Mouse (Mus musculus) bone marrow, adult 2 months (tissue): ENCODE measurements around the gene Tmem230. TPM values are rescaled to one million over a fixed set of nuclear protein-coding genes. Genes with fewer than 3 reads are reported as not detected.

ENCODE experiments used
- H3K27ac ChIP-seq: fragments of 200-500 bp; 2 replicates; pipeline ENCODE4 v1.5.1; 2012; ENCODE audit warnings: low read depth, mild to moderate bottlenecking, control low read depth, inconsistent platforms, low read length; ENCODE audit not compliant: control insufficient read depth, poor library complexity, insufficient read depth
- H3K4me1 ChIP-seq: fragments of 200-500 bp; 2 replicates; pipeline ENCODE4 v1.6.1; 2011; ENCODE audit warnings: low read length; ENCODE audit not compliant: control insufficient read depth, insufficient read depth
- H3K4me3 ChIP-seq: fragments of 200-500 bp; replicated peaks from 2 replicates; pipeline ENCODE3; 2011; ENCODE audit warnings: mild to moderate bottlenecking, low read depth, low read length, control low read depth; ENCODE audit not compliant: control insufficient read depth
- CTCF ChIP-seq: fragments of 200-500 bp; IDR thresholded peaks from 2 replicates; pipeline ENCODE4 v1.5.1; 2011; ENCODE audit warnings: low read length, control low read depth; ENCODE audit not compliant: control insufficient read depth, insufficient read depth
- POLR2A ChIP-seq: fragments of 200-500 bp; IDR thresholded peaks from 2 replicates; pipeline ENCODE4 v1.6.1; 2011; ENCODE audit warnings: low read depth, mild to moderate bottlenecking, control low read depth, low read length, borderline replicate concordance; ENCODE audit not compliant: control insufficient read depth
- WGBS: fragments of 180-500 bp; shearing (Covaris S2); methylation state at CpG from one replicate; pipeline ENCODE4 v1.1.7; 2018; 5-methylcytosine and 5-hydroxymethylcytosine counted together
- polyA plus RNA-seq: library from polyadenylated mRNA; stranded (reverse); fragments of >200 nt; gene quantifications from 2 replicates; pipeline ENCODE4 v1.2.4, GENCODE M21; 2011; ENCODE audit warnings: low replicate concordance; ENCODE audit not compliant: missing spikeins, insufficient read depth, insufficient read length

Gene Tmem230
- polyA plus RNA-seq, 1 experiment: 20.6 TPM

GRCm38 (mm10) chr2:132232413-132232945 is 15.1 kb downstream of the Tmem230 start:
- Histone ChIP-seq H3K4me3 (no peak overlapping the region), H3K27ac (no peak overlapping the region), H3K4me1 (no peaks in the 10 kb centered on the region; the same call in 1 of the 2 replicates)
- TF ChIP-seq POLR2A: no peak
- no peak for TF ChIP-seq CTCF
- WGBS: 90% methylated on average over 3 of the region's 3 CpGs

GRCm38 (mm10) chr2:132224359-132224758 is 23.2 kb downstream of the Tmem230 start:
- WGBS: 50% methylated on average over 4 of the region's 4 CpGs
- TF ChIP-seq POLR2A: no peak
- Histone ChIP-seq H3K4me3 (no peak overlapping the region), H3K4me1 (peaks cover 1% of the 10 kb centered on the region), H3K27ac (no peak overlapping the region)

GRCm38 (mm10) chr2:132221611-132222073 is 26.0 kb downstream of the Tmem230 start:
- Histone ChIP-seq H3K27ac (no peak overlapping the region), H3K4me1 (peaks cover 1% of the 10 kb centered on the region)
- WGBS: 67% methylated on average over 11 of the region's 11 CpGs

GRCm38 (mm10) chr2:132211995-132212656 is 35.5 kb downstream of the Tmem230 start:
- TF ChIP-seq CTCF (no peak), POLR2A (no peak)
- H3K27ac ChIP-seq: no peak overlapping the region
- WGBS: 49% methylated on average over 5 of the region's 5 CpGs
- no peak overlapping the region for H3K4me3 ChIP-seq
- no peaks in the 10 kb centered on the region for H3K4me1 ChIP-seq

More at GRCm38 (mm10) chr2:132221611-132222073, 26.0 kb downstream of the Tmem230 start:
- no peak overlapping the region for H3K4me3 ChIP-seq
- TF ChIP-seq POLR2A (no peak), CTCF (no peak)

GRCm38 (mm10) chr2:132210806-132211312 is 36.7 kb downstream of the Tmem230 start:
- TF ChIP-seq POLR2A: no peak
- TF ChIP-seq CTCF: no peak
- WGBS: 75% methylated on average over 9 of the region's 9 CpGs
- H3K4me3 ChIP-seq: no peak overlapping the region
- no peaks in the 10 kb centered on the region for H3K4me1 ChIP-seq
- no peak overlapping the region for H3K27ac ChIP-seq

GRCm38 (mm10) chr2:132208246-132208881 is 39.2 kb downstream of the Tmem230 start:
- no peak for TF ChIP-seq POLR2A
- no peak for TF ChIP-seq CTCF
- Histone ChIP-seq H3K27ac (no peak overlapping the region), H3K4me1 (no peaks in the 10 kb centered on the region; the same call in 1 of the 2 replicates), H3K4me3 (no peak overlapping the region)
- WGBS: 39% methylated on average over 8 of the region's 8 CpGs

GRCm38 (mm10) chr2:132206316-132206881 is 41.2 kb downstream of the Tmem230 start:
- TF ChIP-seq POLR2A (no peak), CTCF (no peak)
- no peaks in the 10 kb centered on the region; the same call in 1 of the 2 replicates for H3K4me1 ChIP-seq
- no peak overlapping the region for H3K27ac ChIP-seq
- no peak overlapping the region for H3K4me3 ChIP-seq
- WGBS: 83% methylated on average over 16 of the region's 16 CpGs

- no peaks in the 10 kb centered on the region; the same call in 1 of the 2 replicates for H3K4me1 ChIP-seq
- WGBS: 79% methylated on average over 4 of the region's 4 CpGs
- H3K27ac ChIP-seq: no peak overlapping the region
- H3K4me3 ChIP-seq: no peak overlapping the region
- TF ChIP-seq POLR2A (no peak), CTCF (no peak)
These were observed 42.1 kb downstream of the Tmem230 start for GRCm38 (mm10) chr2:132205549-132205948.
